ENCODE assay signal across 8 mouse cellular contexts in the genomic region with DNA sequence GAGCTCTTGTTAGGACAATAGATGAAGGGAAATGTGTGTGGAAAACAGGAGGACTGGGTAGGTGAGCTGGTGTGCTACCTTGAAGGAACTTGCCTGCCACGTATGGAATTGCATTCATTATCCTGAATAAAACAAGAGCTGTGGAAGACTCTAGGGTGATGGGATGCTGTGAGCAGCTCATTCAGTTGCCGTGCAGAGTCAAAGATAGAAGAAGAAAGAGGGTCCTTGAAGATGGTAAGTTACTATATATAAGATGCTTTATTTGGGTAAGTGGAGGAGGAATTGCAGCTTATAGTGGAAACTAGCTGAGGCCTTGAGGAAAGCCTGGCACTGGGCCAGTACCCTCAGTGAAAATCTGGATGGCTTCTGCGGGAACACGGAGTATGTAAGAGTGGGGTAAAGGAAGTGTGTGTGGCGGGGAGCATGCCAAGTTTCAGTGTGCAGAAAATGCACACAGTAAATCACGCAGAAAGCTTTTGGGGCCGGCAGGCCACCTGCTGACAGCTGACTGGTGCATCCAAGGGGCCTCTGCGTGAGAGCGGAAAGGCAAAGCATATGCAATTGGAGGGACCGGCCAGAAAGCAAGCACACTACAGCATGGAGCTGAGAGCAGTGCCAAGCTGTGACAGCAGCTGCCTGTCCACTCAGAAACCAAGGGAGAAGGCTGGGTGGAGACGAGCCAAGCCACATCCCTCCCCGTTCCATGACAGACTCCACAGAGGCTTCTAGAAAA.
DNase-seq lines count a peak whose midpoint lies in the region; ATAC-seq and TF ChIP-seq lines count a peak whose summit lies in the region.

No protein-coding gene starts in this region.

- H3K4me3 ChIP-seq in kidney, embryonic 16.5 days (ENCODE audit: low read length), result no peak overlapping the region
- H3K4me3 ChIP-seq in midbrain, postnatal 0 days (ENCODE audit: low read depth, low read length), result no peak overlapping the region

- 0 out of 2 replicates have a peak overlapping the region, but pooled peaks have one; percentile 14 for H3K27ac ChIP-seq in kidney, embryonic 16.5 days (ENCODE audit: low read length)
- no peak overlapping the region for H3K27ac ChIP-seq in midbrain, postnatal 0 days (ENCODE audit: low read depth, low read length)

- TF ChIP-seq CTCF in midbrain, postnatal 0 days (IDR thresholded peaks at IDR 0.05), result no peak

- H3K9me3 ChIP-seq in kidney, embryonic 16.5 days (ENCODE audit: low read length), result no peaks in the 10 kb centered on the region
- H3K9me3 ChIP-seq in midbrain, postnatal 0 days (ENCODE audit: low read length), result no peaks in the 10 kb centered on the region

- no peak overlapping the region for H3K4me2 ChIP-seq in kidney, embryonic 16.5 days (replicated peaks; ENCODE audit: low read depth, low read length)
- H3K4me2 ChIP-seq in midbrain, postnatal 0 days (ENCODE audit: low read depth, low read length, poor library complexity, severe bottlenecking), result 0 out of 2 replicates have a peak overlapping the region, but pooled peaks have one; percentile 0

- no peaks in the 10 kb centered on the region for H3K36me3 ChIP-seq in kidney, embryonic 16.5 days (ENCODE audit: insufficient read depth, low read length)
- no peaks in the 10 kb centered on the region for H3K36me3 ChIP-seq in midbrain, postnatal 0 days (ENCODE audit: insufficient read depth, low read length)

- H3K4me1 ChIP-seq in kidney, embryonic 16.5 days (ENCODE audit: insufficient read depth, low read length), result peaks cover 9% of the 10 kb centered on the region
- H3K4me1 ChIP-seq in midbrain, postnatal 0 days (ENCODE audit: insufficient read depth, low read length), result no peaks in the 10 kb centered on the region

- ATAC-seq in kidney, embryonic 16.5 days (ENCODE audit: low FRiP score, low TSS enrichment), result peak; percentile 69
- ATAC-seq in cerebellum, adult (ENCODE audit: insufficient number of reproducible peaks, low FRiP score, low TSS enrichment), result peak; percentile 95
- peak; percentile 92 for ATAC-seq in frontal cortex, adult (ENCODE audit: low TSS enrichment)
- peak; percentile 82; the same call in 1 of the 2 replicates for ATAC-seq in midbrain, postnatal 0 days (ENCODE audit: low FRiP score)
- ATAC-seq in monocyte, adult 5-6 weeks (replicated peaks; ENCODE audit: insufficient number of reproducible peaks, low FRiP score, low TSS enrichment, poor library complexity, severe bottlenecking), result no peak

- DNase-seq in kidney, adult 9 months, result no peak
- peak; percentile 40 to 59 for DNase-seq in layer of hippocampus, postnatal 25 days (ENCODE audit: extremely low spot score in 1 of 2, low spot score in 1 of 2)
- DNase-seq in midbrain, postnatal 0 days (ENCODE audit: low spot score), result peak; percentile 93
- DNase-seq in embryo, embryonic 10 days (ENCODE audit: low spot score), result no peak

- no peak overlapping the region for H3K9ac ChIP-seq in kidney, embryonic 16.5 days (replicated peaks; ENCODE audit: low read length)
- no peak overlapping the region for H3K9ac ChIP-seq in midbrain, postnatal 0 days (replicated peaks; ENCODE audit: low read length, poor library complexity, severe bottlenecking)

- 47% methylated on average over 12 of the region's 12 CpGs for WGBS in kidney, embryonic 16.5 days
- WGBS in midbrain, postnatal 0 days, result 39% methylated on average over 12 of the region's 12 CpGs

- no peaks in the 10 kb centered on the region for H3K27me3 ChIP-seq in kidney, embryonic 16.5 days (ENCODE audit: insufficient read depth, low read length)
- no peaks in the 10 kb centered on the region for H3K27me3 ChIP-seq in midbrain, postnatal 0 days (ENCODE audit: insufficient read depth, low read length)

Comparison
In these comparisons a context has a peak if more than half of its experiments do, and no peak if none do; other contexts are left out.
1. DNase-seq: peak in layer of hippocampus, postnatal 25 days (2 of 2) and midbrain, postnatal 0 days (single experiment); none in kidney, adult 9 months (single experiment) and embryo, embryonic 10 days (single experiment).